Mouse (Mus musculus): ENCODE data around the gene Sh3tc1. TPM values are rescaled to one million over a fixed set of nuclear protein-coding genes. Genes with fewer than 3 reads are reported as not detected.

The Sh3tc1 gene
- 2.6 and 2.7 TPM in 2 replicates for polyA plus RNA-seq (2015; fragmentation: Nextera tagmentation; extraction: Ambion mirVana)

- Histone ChIP-seq H3K36me3 (ENCODE audit: control insufficient read depth, insufficient read depth, low read length) (no peaks in the 10 kb centered on the region), H3K27me3 (replicated peaks; ENCODE audit: control insufficient read depth, insufficient read depth, low read length) (peaks cover 3% of the 10 kb centered on the region; the same call in 1 of the 2 replicates), H3K4me2 (ENCODE audit: low read length) (no peak within 1 kb of the TSS), H3K4me3 (ENCODE audit: low read length) (no peak within 1 kb of the TSS), H3K9ac (ENCODE audit: low read depth, low read length) (no peak within 1 kb of the TSS), H3K9me3 (ENCODE audit: control insufficient read depth, low read length) (no peaks in the 10 kb centered on the region), H3K4me1 (ENCODE audit: control insufficient read depth, insufficient read depth, low read depth, low read length) (no peaks in the 10 kb centered on the region), H3K27ac (ENCODE audit: low read depth, low read length) (no peak within 1 kb of the TSS)
- no peak for ATAC-seq
- 30% methylated on average over 10 of the region's 10 CpGs for WGBS
These were observed at the start of gene Sh3tc1 for GRCm38 (mm10) chr5:35739536-35740278. Sh3tc1 (minus strand) TSS chr5:35739987.

DNA sequence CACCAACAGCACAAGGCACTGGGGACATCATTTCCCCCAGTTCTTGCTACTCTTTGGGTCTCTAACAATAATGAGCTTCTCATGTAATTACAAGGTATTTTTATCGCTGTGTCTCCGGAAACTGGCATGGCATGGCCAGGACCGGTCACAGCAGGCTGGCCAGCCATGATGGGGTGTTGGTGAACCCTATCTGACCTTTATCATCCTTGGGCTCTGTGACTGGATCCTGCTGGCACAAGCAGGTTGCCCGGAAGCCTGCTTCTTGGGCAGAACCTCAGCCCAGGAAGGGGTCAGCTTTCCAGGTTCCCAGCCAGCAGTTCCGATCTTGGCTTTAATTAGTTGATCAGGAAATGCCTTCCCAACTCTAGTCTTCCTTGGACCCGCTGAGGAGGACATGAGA is 48.9 kb upstream of the Sh3tc1 start:
- H3K27ac ChIP-seq (ENCODE audit: low read depth, low read length): no peak overlapping the region
- H3K36me3 ChIP-seq (ENCODE audit: control insufficient read depth, insufficient read depth, low read length): no peaks in the 10 kb centered on the region
- H3K9ac ChIP-seq (ENCODE audit: low read depth, low read length): no peak overlapping the region
- H3K9me3 ChIP-seq (ENCODE audit: control insufficient read depth, low read length): no peaks in the 10 kb centered on the region
- 87% methylated on average over 6 of the region's 6 CpGs for WGBS
- no peak overlapping the region for H3K4me3 ChIP-seq (ENCODE audit: low read length)
- ATAC-seq: no peak
- no peaks in the 10 kb centered on the region for H3K27me3 ChIP-seq (replicated peaks; ENCODE audit: control insufficient read depth, insufficient read depth, low read length)
- no peaks in the 10 kb centered on the region for H3K4me1 ChIP-seq (ENCODE audit: control insufficient read depth, insufficient read depth, low read depth, low read length)
- H3K4me2 ChIP-seq (ENCODE audit: low read length): no peak overlapping the region

DNA sequence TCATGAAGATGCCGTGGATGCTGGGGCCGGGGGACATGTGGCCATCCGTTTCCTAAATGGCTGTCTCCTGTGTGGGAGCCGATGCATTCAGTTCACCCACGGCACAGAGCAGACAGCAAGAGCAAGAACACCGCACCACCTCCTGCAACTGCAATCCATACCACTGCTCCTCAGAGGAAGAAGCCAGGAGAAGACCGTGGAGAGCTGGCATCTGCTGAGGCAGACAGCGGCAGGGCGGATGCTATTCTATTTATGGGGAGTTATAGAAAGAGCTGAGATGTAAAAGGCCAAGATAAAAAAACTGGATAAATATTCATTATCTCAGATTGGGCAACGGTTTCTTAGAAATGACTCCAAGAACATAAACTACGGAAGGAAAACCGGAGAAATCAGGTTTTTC is 48.1 kb upstream of the Sh3tc1 start:
- WGBS: 86% methylated on average over 12 of the region's 12 CpGs
- H3K4me1 ChIP-seq (ENCODE audit: control insufficient read depth, insufficient read depth, low read depth, low read length): no peaks in the 10 kb centered on the region
- H3K9me3 ChIP-seq (ENCODE audit: control insufficient read depth, low read length): no peaks in the 10 kb centered on the region
- no peaks in the 10 kb centered on the region for H3K27me3 ChIP-seq (replicated peaks; ENCODE audit: control insufficient read depth, insufficient read depth, low read length)
- no peaks in the 10 kb centered on the region for H3K36me3 ChIP-seq (ENCODE audit: control insufficient read depth, insufficient read depth, low read length)
- ATAC-seq: no peak
- H3K9ac ChIP-seq (ENCODE audit: low read depth, low read length): no peak overlapping the region
- H3K4me2 ChIP-seq (ENCODE audit: low read length): no peak overlapping the region
- no peak overlapping the region for H3K4me3 ChIP-seq (ENCODE audit: low read length)
- no peak overlapping the region for H3K27ac ChIP-seq (ENCODE audit: low read depth, low read length)

DNA sequence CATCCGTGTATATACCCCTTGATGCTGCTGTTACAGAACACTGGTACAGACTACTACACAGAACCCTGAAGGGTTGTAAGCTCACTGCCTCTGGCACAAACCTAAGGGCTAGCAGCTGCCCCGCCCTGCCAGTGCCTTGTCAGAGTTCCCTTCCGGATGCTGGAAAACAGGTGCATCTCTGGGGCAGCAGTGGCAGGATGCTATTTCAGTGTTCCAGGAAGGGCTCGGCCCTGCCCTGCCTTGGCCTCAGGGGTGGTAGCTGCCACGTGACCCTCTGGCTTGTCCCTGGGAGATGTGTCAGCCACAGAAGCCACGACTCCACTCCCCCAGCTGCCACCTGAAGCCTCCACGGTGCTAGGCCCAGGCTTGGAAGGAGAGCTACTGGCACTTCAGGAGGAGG is 46.1 kb upstream of the Sh3tc1 start:
- Histone ChIP-seq H3K9ac (ENCODE audit: low read depth, low read length) (no peak overlapping the region), H3K27ac (ENCODE audit: low read depth, low read length) (no peak overlapping the region), H3K4me3 (ENCODE audit: low read length) (no peak overlapping the region), H3K4me2 (ENCODE audit: low read length) (no peak overlapping the region), H3K4me1 (ENCODE audit: control insufficient read depth, insufficient read depth, low read depth, low read length) (no peaks in the 10 kb centered on the region), H3K27me3 (replicated peaks; ENCODE audit: control insufficient read depth, insufficient read depth, low read length) (no peaks in the 10 kb centered on the region), H3K9me3 (ENCODE audit: control insufficient read depth, low read length) (no peaks in the 10 kb centered on the region), H3K36me3 (ENCODE audit: control insufficient read depth, insufficient read depth, low read length) (no peaks in the 10 kb centered on the region)
- 70% methylated on average over 7 of the region's 7 CpGs for WGBS
- no peak for ATAC-seq

GRCm38 (mm10) chr5:35782648-35783180 is 42.9 kb upstream of the Sh3tc1 start:
- 58% methylated on average over 10 of the region's 10 CpGs for WGBS
- no peak for ATAC-seq
- Histone ChIP-seq H3K27me3 (replicated peaks; ENCODE audit: control insufficient read depth, insufficient read depth, low read length) (no peaks in the 10 kb centered on the region), H3K9ac (ENCODE audit: low read depth, low read length) (no peak overlapping the region), H3K4me1 (ENCODE audit: control insufficient read depth, insufficient read depth, low read depth, low read length) (no peaks in the 10 kb centered on the region), H3K27ac (ENCODE audit: low read depth, low read length) (no peak overlapping the region), H3K4me2 (ENCODE audit: low read length) (no peak overlapping the region), H3K9me3 (ENCODE audit: control insufficient read depth, low read length) (no peaks in the 10 kb centered on the region), H3K4me3 (ENCODE audit: low read length) (no peak overlapping the region), H3K36me3 (ENCODE audit: control insufficient read depth, insufficient read depth, low read length) (no peaks in the 10 kb centered on the region)

GRCm38 (mm10) chr5:35781116-35781515 is 41.3 kb upstream of the Sh3tc1 start:
- H3K36me3 ChIP-seq (ENCODE audit: control insufficient read depth, insufficient read depth, low read length): no peaks in the 10 kb centered on the region
- no peak overlapping the region for H3K4me2 ChIP-seq (ENCODE audit: low read length)
- H3K4me3 ChIP-seq (ENCODE audit: low read length): no peak overlapping the region
- H3K9ac ChIP-seq (ENCODE audit: low read depth, low read length): no peak overlapping the region
- 73% methylated on average over 3 of the region's 3 CpGs for WGBS
- no peak for ATAC-seq
- H3K4me1 ChIP-seq (ENCODE audit: control insufficient read depth, insufficient read depth, low read depth, low read length): no peaks in the 10 kb centered on the region
- H3K9me3 ChIP-seq (ENCODE audit: control insufficient read depth, low read length): no peaks in the 10 kb centered on the region
- H3K27ac ChIP-seq (ENCODE audit: low read depth, low read length): no peak overlapping the region
- H3K27me3 ChIP-seq (replicated peaks; ENCODE audit: control insufficient read depth, insufficient read depth, low read length): no peaks in the 10 kb centered on the region

DNA sequence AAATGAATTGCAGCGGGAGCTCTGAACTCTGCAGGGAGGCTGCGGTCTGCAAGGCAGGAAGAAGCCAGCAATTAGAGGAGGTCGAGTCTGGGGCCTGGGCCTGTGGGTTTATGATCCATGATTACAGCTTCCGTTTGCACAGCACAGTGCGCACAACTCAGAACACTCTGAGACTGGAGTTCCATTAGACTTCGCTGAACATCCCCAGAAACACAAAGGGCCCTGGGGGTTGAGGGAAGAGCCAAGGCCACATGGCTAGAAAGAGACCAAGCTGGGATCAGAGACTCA is 34.3 kb upstream of the Sh3tc1 start:
- H3K9me3 ChIP-seq (ENCODE audit: control insufficient read depth, low read length): no peaks in the 10 kb centered on the region
- WGBS: 46% methylated on average over 6 of the region's 6 CpGs
- no peak overlapping the region for H3K9ac ChIP-seq (ENCODE audit: low read depth, low read length)
- no peak overlapping the region for H3K4me2 ChIP-seq (ENCODE audit: low read length)
- no peak for ATAC-seq
- H3K27me3 ChIP-seq (replicated peaks; ENCODE audit: control insufficient read depth, insufficient read depth, low read length): no peaks in the 10 kb centered on the region
- H3K4me1 ChIP-seq (ENCODE audit: control insufficient read depth, insufficient read depth, low read depth, low read length): peaks cover 11% of the 10 kb centered on the region; the same call in 1 of the 2 replicates
- H3K4me3 ChIP-seq (ENCODE audit: low read length): no peak overlapping the region
- no peaks in the 10 kb centered on the region for H3K36me3 ChIP-seq (ENCODE audit: control insufficient read depth, insufficient read depth, low read length)
- no peak overlapping the region for H3K27ac ChIP-seq (ENCODE audit: low read depth, low read length)

DNA sequence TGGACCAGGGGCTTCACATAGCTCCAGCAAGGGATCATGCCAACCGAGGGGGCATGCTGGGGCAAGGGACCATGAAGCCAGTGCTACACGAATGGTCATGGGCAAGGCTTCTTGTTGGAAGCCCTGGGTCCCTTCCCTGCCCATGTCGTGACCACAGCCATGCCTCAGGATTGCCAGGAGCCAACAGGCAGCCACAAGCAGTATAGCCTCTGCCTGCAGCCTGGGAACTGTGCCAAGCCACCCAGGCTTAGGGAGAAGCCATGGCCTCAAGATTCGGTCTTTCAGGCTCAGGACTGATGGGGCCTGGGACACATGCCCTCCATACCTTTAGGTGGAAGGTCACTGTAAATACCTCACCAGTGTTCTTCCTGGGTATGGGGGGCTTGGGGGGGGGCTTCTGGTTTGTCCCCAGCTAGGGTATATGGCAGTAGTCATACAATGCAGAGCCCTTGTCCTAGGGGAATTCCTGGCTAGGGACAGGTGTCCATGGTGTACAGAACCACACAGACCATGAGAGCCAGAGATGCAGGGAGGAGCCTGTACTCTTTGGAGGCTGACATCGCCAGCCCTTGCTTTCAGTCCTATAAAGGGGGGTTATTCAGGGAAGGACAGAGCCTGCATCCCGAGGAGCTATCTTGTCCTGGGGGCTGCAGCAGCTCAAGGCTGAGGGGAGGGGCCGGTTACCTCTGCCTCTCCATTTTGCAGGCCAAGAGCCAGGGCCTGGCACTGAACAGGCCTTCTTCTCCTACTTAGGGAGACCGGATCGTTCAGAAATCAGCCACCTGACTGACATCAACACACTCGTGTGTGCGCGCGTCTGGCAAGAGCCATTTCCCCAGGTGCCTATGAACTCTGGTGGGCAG is 33.7 kb upstream of the Sh3tc1 start:
- Histone ChIP-seq H3K4me3 (ENCODE audit: low read length) (no peak overlapping the region), H3K9ac (ENCODE audit: low read depth, low read length) (0 out of 2 replicates have a peak overlapping the region, but pooled peaks have one; percentile 11), H3K4me2 (ENCODE audit: low read length) (no peak overlapping the region), H3K27ac (ENCODE audit: low read depth, low read length) (no peak overlapping the region), H3K27me3 (replicated peaks; ENCODE audit: control insufficient read depth, insufficient read depth, low read length) (no peaks in the 10 kb centered on the region), H3K4me1 (ENCODE audit: control insufficient read depth, insufficient read depth, low read depth, low read length) (peaks cover 11% of the 10 kb centered on the region; the same call in 1 of the 2 replicates), H3K36me3 (ENCODE audit: control insufficient read depth, insufficient read depth, low read length) (no peaks in the 10 kb centered on the region), H3K9me3 (ENCODE audit: control insufficient read depth, low read length) (no peaks in the 10 kb centered on the region)
- peak; percentile 64 for ATAC-seq
- 57% methylated on average over 13 of the region's 13 CpGs for WGBS
